Mouse (Mus musculus) kidney, embryonic 16.5 days (tissue): ENCODE results near the gene Ttc27. TPM values are rescaled to one million over a fixed set of nuclear protein-coding genes. Genes with fewer than 3 reads are reported as not detected.

Experiments
- ATAC-seq: fragments of 200-750 bp; cut with Nextera tagmentation; 2 replicates; pipeline ENCODE4 v1.8.0; 2017; ENCODE audit warnings: moderate TSS enrichment; ENCODE audit not compliant: low FRiP score, low TSS enrichment
- H3K27ac ChIP-seq: fragments of 300-500 bp; sonication (generic); 2 replicates; pipeline ENCODE4 v1.5.1; 2014; ENCODE audit warnings: low read length
- H3K27me3 ChIP-seq: fragments of 300-500 bp; sonication (generic); 2 replicates; pipeline ENCODE4 v1.6.1; 2014; ENCODE audit warnings: low read length, control low read depth, mixed read lengths; ENCODE audit not compliant: insufficient read depth
- H3K36me3 ChIP-seq: fragments of 300-500 bp; sonication (generic); 2 replicates; pipeline ENCODE4 v1.6.1; 2014; ENCODE audit warnings: low read length, control low read depth, mixed read lengths; ENCODE audit not compliant: insufficient read depth
- H3K4me1 ChIP-seq: fragments of 300-500 bp; sonication (generic); 2 replicates; pipeline ENCODE4 v1.6.1; 2014; ENCODE audit warnings: low read length, control low read depth, mixed read lengths; ENCODE audit not compliant: insufficient read depth
- H3K4me2 ChIP-seq: fragments of 300-500 bp; sonication (generic); replicated peaks from 2 replicates; pipeline ENCODE4 v1.6.1; 2014; ENCODE audit warnings: low read depth, low read length
- H3K4me3 ChIP-seq: fragments of 300-500 bp; sonication (generic); 2 replicates; pipeline ENCODE4 v1.5.1; 2014; ENCODE audit warnings: mild to moderate bottlenecking, low read length
- H3K9ac ChIP-seq: fragments of 300-500 bp; sonication (generic); replicated peaks from 2 replicates; pipeline ENCODE4 v1.6.1; 2014; ENCODE audit warnings: low read length
- H3K9me3 ChIP-seq: fragments of 300-500 bp; sonication (generic); 2 replicates; pipeline ENCODE4 v1.6.1; 2016; ENCODE audit warnings: low read length, control low read depth
- WGBS: fragments of 180-500 bp; shearing (Covaris S2); extraction: QIAGEN DNeasy Blood & Tissue Kit; methylation state at CpG from one replicate; pipeline ENCODE4 v1.1.7; 2014; 5-methylcytosine and 5-hydroxymethylcytosine counted together
- polyA plus RNA-seq: library from polyadenylated mRNA; unstranded; fragments of >200 nt; fragmentation: Nextera tagmentation; extraction: Ambion mirVana; gene quantifications from 2 replicates; pipeline ENCODE4 v1.2.1, GENCODE M21; 2015

Gene Ttc27
- polyA plus RNA-seq, 1 experiment from 2014 or later: 28.8 TPM

DNA sequence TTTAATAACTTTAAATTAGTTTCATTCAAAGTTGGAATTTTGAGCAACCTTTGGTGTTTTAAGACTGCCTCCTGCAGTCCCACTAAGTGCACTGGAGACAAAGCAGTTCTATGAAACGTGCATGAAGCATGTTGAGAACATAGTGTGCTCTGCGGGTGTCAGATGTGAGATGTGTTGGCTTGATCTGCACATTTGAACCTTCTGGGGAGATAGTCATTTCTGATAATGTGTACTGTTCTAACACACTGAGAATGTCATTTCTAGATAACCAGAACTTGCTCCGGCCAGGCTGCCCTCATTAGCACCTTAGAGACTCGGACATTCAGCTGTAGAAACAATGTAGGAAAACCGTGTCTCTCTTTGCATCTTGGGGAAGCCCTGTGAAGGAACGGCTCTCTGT is 126.0 kb downstream of the Ttc27 start:
- 90% methylated on average over 6 of the region's 6 CpGs for WGBS
- Histone ChIP-seq H3K36me3 (no peaks in the 10 kb centered on the region), H3K4me1 (peaks cover 16% of the 10 kb centered on the region), H3K9ac (no peak overlapping the region), H3K4me2 (no peak overlapping the region), H3K9me3 (no peaks in the 10 kb centered on the region), H3K27me3 (no peaks in the 10 kb centered on the region), H3K27ac (no peak overlapping the region), H3K4me3 (no peak overlapping the region)
- ATAC-seq: no peak

DNA sequence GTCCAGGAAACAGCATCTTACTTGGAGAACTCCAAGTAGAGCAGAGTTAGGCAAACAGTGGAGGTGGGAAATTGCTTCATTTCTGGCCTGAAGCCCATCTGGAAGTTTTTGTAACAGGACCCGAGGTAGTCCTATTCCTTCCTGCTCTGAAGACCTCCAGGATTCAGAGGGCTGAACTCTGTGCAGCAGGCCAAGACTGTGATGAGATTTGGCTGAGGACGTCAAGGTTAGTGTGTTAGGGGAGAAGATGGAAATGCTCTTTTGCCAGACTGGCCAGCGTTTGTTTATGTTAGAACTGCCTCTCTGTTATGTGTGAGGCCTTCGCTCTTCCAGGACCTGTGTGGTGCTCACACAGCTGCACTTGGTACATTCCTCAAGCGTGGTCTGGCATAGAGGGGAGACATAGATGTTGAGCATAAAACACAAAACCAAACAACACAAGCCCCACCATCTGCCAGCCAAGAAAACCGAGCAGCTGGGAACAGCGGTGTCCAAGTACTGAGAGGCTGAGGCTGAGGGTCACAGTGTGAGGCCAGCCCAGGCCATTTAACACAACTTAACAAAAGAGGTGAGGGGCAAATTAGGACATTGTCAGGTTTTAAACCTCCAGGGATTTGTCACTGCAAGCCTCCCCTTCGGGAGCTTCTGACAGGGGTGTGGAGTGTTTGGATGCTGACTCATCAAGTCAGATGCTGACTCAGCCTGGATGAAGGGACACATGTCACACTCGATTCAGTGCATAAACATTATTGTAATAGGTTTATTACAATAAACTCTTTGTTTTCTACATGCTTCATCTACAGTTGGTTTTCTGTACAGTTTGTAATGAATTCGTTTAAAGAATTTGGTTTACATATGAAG is 128.7 kb downstream of the Ttc27 start:
- peak; percentile 85 for ATAC-seq
- H3K4me1 ChIP-seq: peaks cover 16% of the 10 kb centered on the region
- H3K9ac ChIP-seq: no peak overlapping the region
- WGBS: 27% methylated on average over 10 of the region's 10 CpGs
- H3K27me3 ChIP-seq: no peaks in the 10 kb centered on the region
- H3K36me3 ChIP-seq: no peaks in the 10 kb centered on the region
- H3K9me3 ChIP-seq: no peaks in the 10 kb centered on the region
- no peak overlapping the region for H3K4me3 ChIP-seq
- no peak overlapping the region for H3K4me2 ChIP-seq
- H3K27ac ChIP-seq: peak overlapping the region; percentile 68

DNA sequence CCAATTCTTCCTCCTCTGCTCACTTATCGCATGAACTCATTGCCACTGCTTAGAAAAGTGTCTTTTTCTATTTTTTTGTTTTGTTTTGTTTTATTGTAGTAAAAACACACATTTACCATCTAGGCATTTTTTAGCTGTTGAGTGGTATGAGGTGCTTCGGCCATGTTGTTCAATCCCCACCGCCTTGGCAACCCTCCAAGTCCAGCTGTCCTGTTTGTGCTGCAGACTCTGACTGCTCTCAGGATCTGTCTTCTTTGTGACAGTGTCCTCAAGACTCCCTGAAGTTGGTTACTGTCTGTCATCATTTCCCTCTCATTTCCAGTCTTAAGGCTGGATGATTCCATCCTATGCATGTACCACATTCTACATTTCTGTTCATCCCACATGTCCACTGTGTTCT is 132.7 kb downstream of the Ttc27 start:
- no peak overlapping the region for H3K27ac ChIP-seq
- 75% methylated on average over 3 of the region's 3 CpGs for WGBS
- H3K4me2 ChIP-seq: no peak overlapping the region
- no peaks in the 10 kb centered on the region for H3K27me3 ChIP-seq
- no peak for ATAC-seq
- H3K4me3 ChIP-seq: no peak overlapping the region
- H3K4me1 ChIP-seq: peaks cover 13% of the 10 kb centered on the region
- no peaks in the 10 kb centered on the region for H3K9me3 ChIP-seq
- no peak overlapping the region for H3K9ac ChIP-seq
- no peaks in the 10 kb centered on the region for H3K36me3 ChIP-seq

DNA sequence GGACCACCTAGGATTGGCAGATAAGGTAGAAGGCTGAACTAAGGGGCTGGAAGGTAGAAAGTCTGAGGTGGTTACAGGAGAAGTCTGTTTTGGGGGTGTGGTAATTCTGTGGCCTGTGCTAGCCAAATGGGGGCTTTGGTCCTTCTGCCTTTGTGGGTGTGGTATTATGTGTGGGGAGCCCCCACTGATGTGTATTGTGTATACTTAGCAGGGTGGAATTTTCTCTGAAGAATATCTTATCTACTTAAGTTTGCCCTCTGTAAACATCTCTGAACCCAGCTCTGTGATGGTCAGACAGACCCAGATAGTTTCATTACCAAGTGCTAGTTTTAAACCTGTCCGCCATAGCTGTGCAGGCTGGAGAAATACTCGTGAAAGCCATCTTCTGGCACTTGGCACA is 141.8 kb downstream of the Ttc27 start:
- Histone ChIP-seq H3K36me3 (peaks cover 14% of the 10 kb centered on the region; the same call in 1 of the 2 replicates), H3K9me3 (no peaks in the 10 kb centered on the region), H3K4me1 (0 out of 2 replicates have a peak, but pooled peaks cover 4% of the 10 kb centered on the region), H3K27ac (no peak overlapping the region), H3K9ac (no peak overlapping the region), H3K4me2 (no peak overlapping the region), H3K27me3 (no peaks in the 10 kb centered on the region), H3K4me3 (no peak overlapping the region)
- no peak for ATAC-seq
- 89% methylated on average over 2 of the region's 2 CpGs for WGBS

DNA sequence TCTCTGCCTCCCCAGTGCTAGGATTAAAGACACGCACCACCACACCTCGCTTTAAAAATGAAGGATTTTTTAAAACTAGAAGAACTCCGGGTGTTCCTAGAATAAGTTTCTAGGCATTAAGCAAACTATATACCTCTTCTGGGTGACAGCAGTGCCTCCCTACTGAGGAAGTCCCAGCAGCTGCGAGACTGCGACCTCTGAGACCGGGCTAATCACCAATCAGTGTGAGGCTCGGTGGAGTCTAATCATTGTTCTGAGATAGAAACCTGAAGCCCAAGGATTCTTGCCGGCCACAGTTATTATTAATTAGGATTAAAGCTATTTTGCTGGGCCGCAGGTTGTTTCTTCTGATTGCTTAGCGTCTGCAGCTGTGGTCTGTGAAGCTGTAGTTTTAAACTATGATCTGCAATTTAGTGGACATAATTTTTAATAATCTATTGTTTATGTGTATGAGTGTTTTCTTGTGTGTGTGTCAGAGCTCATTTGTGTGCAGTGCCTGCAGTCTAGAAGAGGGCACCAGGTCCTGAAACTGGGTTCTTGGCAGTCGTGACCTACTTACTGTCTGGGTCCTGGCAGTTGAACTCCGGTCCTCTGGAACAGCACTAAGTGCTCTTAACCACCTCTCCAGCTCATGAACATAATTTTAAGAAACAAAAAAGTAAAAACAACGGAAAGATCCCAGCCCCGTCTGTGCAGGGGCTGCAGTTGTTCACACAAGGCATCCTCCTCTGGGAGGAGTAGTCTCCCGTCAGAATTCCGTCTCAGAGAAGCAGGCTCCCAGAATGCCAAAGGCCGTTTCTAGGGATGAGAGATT is 142.9 kb downstream of the Ttc27 start:
- no peak for ATAC-seq
- H3K4me2 ChIP-seq: no peak overlapping the region
- no peak overlapping the region for H3K27ac ChIP-seq
- 0 out of 2 replicates have a peak, but pooled peaks cover 4% of the 10 kb centered on the region for H3K4me1 ChIP-seq
- WGBS: 61% methylated on average over 17 of the region's 17 CpGs
- no peaks in the 10 kb centered on the region for H3K27me3 ChIP-seq
- H3K9ac ChIP-seq: no peak overlapping the region
- H3K4me3 ChIP-seq: no peak overlapping the region
- peaks cover 14% of the 10 kb centered on the region; the same call in 1 of the 2 replicates for H3K36me3 ChIP-seq
- no peaks in the 10 kb centered on the region for H3K9me3 ChIP-seq

DNA sequence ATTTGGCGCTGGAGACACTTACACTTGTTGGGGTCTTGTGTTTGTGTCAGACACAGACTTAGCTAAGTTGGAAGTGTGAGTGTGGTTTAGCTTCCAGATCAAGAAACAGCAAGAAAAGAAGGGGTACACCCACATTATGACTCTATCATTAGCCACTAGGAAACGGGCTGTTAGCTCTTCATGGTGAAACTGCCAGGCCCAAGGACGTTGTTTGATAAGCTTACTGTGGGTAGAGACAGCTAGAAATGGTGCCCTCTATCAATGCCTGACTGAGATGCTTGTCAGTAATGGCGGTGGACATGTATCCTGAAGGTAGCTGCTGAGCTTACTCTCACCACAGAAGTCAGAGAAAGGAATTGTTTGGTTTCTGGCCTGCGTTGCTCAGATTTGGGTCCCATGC is 146.3 kb downstream of the Ttc27 start:
- Histone ChIP-seq H3K27me3 (no peaks in the 10 kb centered on the region), H3K4me1 (peaks cover 37% of the 10 kb centered on the region), H3K9me3 (no peaks in the 10 kb centered on the region), H3K4me2 (no peak overlapping the region), H3K27ac (no peak overlapping the region), H3K36me3 (peaks cover 7% of the 10 kb centered on the region; the same call in 1 of the 2 replicates), H3K4me3 (no peak overlapping the region), H3K9ac (no peak overlapping the region)
- ATAC-seq: no peak
- 92% methylated on average over 5 of the region's 5 CpGs for WGBS

DNA sequence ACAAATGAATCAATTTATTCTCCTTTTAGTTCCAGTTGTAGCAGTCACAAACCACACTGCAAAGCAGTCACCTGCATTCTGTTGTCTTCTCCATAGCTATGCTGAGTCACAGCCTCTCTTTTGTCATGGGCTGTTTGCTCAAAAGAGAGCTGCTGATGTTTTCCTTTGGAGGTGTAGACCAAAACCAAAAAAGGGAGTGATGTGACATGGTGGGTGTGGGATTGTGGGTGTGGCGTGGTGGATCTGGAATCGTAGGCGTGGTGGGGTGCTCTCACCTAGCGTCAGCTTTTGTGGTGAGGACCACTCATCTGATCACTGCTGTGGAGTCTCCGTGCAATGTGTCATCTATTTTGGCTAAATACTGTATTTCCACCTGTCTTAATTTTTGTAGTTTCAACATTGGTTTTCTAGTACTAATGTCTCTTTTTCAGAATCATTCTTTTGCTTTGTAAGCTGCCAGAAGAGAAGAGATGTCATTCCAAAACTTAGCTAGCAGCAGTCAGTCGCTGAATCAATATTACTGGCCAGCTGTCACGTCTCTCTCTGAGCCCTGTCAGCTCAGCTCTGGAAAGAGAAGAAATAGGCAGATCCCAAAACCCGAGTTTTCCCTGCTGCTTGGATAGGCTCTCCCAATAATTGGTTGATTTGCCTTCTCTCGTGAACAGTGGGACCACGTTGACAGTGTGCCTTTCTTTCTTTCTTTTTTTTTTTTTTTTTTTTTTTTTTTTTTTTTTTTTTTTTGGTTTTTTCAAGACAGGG is 147.4 kb downstream of the Ttc27 start:
- ATAC-seq: no peak
- Histone ChIP-seq H3K9ac (no peak overlapping the region), H3K27me3 (no peaks in the 10 kb centered on the region), H3K36me3 (peaks cover 7% of the 10 kb centered on the region; the same call in 1 of the 2 replicates), H3K9me3 (no peaks in the 10 kb centered on the region), H3K4me3 (no peak overlapping the region), H3K4me2 (no peak overlapping the region), H3K4me1 (peaks cover 46% of the 10 kb centered on the region), H3K27ac (no peak overlapping the region)
- WGBS: 87% methylated on average over 10 of the region's 10 CpGs

DNA sequence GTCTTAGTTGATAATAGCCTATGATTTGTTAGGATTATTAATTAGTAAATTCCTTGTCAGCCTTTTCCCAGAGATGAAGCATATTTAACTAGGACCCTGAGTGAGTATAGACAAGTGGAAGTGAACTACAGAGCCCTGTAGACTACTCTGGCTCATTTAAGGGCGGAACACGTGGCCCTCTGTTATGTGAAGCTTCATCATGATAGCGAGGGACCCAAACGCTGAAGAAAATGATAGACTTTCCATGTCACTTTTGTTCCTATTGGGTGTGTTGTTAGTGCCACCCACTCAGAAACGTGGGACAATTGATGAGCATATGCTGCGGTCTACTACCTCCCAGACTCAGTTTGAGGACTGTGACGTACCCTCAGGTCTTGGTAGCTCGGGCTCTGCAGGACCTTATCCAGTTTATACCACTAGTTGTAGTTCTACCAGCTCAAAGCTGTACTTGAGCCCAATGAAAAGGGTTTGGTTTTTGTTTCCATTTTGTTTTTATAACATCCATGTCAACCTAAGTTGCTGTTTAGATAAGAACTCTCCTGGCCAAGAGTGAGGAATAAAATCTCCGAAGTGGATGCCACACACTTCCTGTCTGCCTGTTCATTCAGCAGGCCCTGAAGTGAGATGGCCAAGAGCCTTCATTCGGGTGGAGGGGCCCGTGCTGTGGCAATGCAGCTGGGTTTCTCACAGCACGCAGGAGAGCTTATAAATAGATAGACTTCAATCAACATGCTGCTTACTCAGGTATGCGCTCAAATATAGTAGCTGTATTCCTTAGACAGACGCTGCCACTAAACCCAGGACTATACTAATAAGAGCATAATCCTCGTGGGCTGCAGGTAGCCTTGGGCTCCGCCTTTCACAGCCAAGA is 148.4 kb downstream of the Ttc27 start:
- 0 out of 2 replicates have a peak, but pooled peaks have one; percentile 4 for ATAC-seq

More for the DNA sequence above, 148.4 kb downstream of the Ttc27 start:
- 67% methylated on average over 16 of the region's 16 CpGs for WGBS
- Histone ChIP-seq H3K36me3 (peaks cover 5% of the 10 kb centered on the region; the same call in 1 of the 2 replicates), H3K4me2 (no peak overlapping the region), H3K27me3 (no peaks in the 10 kb centered on the region), H3K9ac (peak overlapping the region; percentile 20; the same call in 1 of the 2 replicates), H3K4me3 (no peak overlapping the region), H3K27ac (peak overlapping the region; percentile 83), H3K4me1 (peaks cover 51% of the 10 kb centered on the region), H3K9me3 (no peaks in the 10 kb centered on the region)
